Mouse (Mus musculus): ENCODE measurements around the gene Tnfsf13. TPM values are rescaled to one million over a fixed set of nuclear protein-coding genes. Genes with fewer than 3 reads are reported as not detected.

Tnfsf13 gene
- total RNA-seq, 4 experiments from 2014 or later: 2.5 to 7.3 (median 4.5) TPM

GRCm38 (mm10) chr11:69680136-69680855, 5.3 kb downstream of the Tnfsf13 start:
- DNase-seq: no peak

GRCm38 (mm10) chr11:69679144-69679543, 6.4 kb downstream of the Tnfsf13 start:
- no peak for DNase-seq

- peak; percentile 100 for DNase-seq
Measured at GRCm38 (mm10) chr11:69672211-69672706, 13.3 kb downstream of the Tnfsf13 start, which contains the start of gene Eif4a1. Gene Eif4a1 (minus strand): TSS chr11:69672423.

- no peak for DNase-seq
Measured at GRCm38 (mm10) chr11:69671726-69672124, 13.9 kb downstream of the Tnfsf13 start.

- DNase-seq: peak; percentile 92
Measured at GRCm38 (mm10) chr11:69670786-69671725, 14.5 kb downstream of the Tnfsf13 start.

- DNase-seq: no peak
Measured at GRCm38 (mm10) chr11:69666665-69667005, 18.9 kb downstream of the Tnfsf13 start.

GRCm38 (mm10) chr11:69665961-69666664, 19.5 kb downstream of the Tnfsf13 start, which contains the start of gene Cd68:
Gene Cd68 (minus strand): TSS chr11:69666153.
- DNase-seq: no peak

- DNase-seq: no peak
Measured at GRCm38 (mm10) chr11:69665457-69665960, 20.1 kb downstream of the Tnfsf13 start.

GRCm38 (mm10) chr11:69664841-69665240, 20.7 kb downstream of the Tnfsf13 start:
- no peak for DNase-seq

- DNase-seq: peak; percentile 73
Measured at GRCm38 (mm10) chr11:69663795-69664194, 21.8 kb downstream of the Tnfsf13 start.

GRCm38 (mm10) chr11:69662967-69663671, 22.5 kb downstream of the Tnfsf13 start:
- no peak for DNase-seq

GRCm38 (mm10) chr11:69662213-69662966, 23.2 kb downstream of the Tnfsf13 start, which contains the start of gene Mpdu1:
Gene Mpdu1 (minus strand): TSS chr11:69662642.
- DNase-seq: peak; percentile 96

- peak; percentile 72 for DNase-seq
Measured at GRCm38 (mm10) chr11:69661221-69661881, 24.2 kb downstream of the Tnfsf13 start.

GRCm38 (mm10) chr11:69657462-69657881, 28.1 kb downstream of the Tnfsf13 start:
- no peak for DNase-seq

- no peak for DNase-seq
Measured at GRCm38 (mm10) chr11:69656617-69657461, 28.7 kb downstream of the Tnfsf13 start.

- no peak for DNase-seq
Measured at GRCm38 (mm10) chr11:69656065-69656455, 29.5 kb downstream of the Tnfsf13 start.

- DNase-seq: no peak
Measured at GRCm38 (mm10) chr11:69655264-69656064, 30.1 kb downstream of the Tnfsf13 start, which contains the start of gene Sox15. Gene Sox15 (plus strand): TSS chr11:69655314.

GRCm38 (mm10) chr11:69654760-69655159, 30.8 kb downstream of the Tnfsf13 start:
- no peak for DNase-seq

Measured in adrenal gland, adult 8-10 months (tissue).